Mouse (Mus musculus): ENCODE results near the gene Fxyd2. TPM values are rescaled to one million over a fixed set of nuclear protein-coding genes. Genes with fewer than 3 reads are reported as not detected.

The Fxyd2 gene
- polyA plus RNA-seq, 1 experiment from 2014 or later, result 2.3 TPM

DNA sequence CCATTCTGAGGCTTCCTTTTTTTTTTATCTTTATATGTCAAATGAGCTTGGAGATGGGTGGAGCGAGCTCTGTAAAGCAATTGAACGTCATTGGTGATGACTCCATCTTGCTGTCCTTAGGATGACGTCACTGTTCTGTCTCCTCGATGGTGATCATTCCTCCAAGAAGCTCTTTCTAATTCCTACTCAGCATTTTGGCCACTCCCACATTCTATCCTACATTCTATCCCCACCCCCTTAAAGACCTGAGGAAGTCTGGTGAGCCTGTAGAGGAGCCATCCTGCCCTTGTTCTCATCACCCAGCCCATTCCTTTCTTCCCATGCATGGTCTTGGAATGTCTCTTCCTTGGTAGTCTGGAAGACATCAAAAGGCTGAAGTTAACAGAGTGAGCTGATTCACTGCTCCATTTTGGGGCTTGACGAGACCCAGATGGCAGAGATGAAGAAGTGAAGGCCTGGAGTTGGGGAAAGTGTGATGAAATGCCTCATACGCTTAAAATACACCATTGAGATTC, 24.4 kb upstream of the Fxyd2 start:
- WGBS, result 92% methylated on average over 6 of the region's 6 CpGs
- H3K9me3 ChIP-seq, result no peaks in the 10 kb centered on the region
- H3K4me2 ChIP-seq, result no peak overlapping the region
- peaks cover 26% of the 10 kb centered on the region for H3K4me1 ChIP-seq
- no peak overlapping the region for H3K4me3 ChIP-seq (replicated peaks)
- no peak for ATAC-seq (ENCODE audit: low FRiP score)
- no peaks in the 10 kb centered on the region for H3K27me3 ChIP-seq
- peaks cover 31% of the 10 kb centered on the region for H3K36me3 ChIP-seq (replicated peaks)
- H3K9ac ChIP-seq, result no peak overlapping the region
- no peak overlapping the region for H3K27ac ChIP-seq

DNA sequence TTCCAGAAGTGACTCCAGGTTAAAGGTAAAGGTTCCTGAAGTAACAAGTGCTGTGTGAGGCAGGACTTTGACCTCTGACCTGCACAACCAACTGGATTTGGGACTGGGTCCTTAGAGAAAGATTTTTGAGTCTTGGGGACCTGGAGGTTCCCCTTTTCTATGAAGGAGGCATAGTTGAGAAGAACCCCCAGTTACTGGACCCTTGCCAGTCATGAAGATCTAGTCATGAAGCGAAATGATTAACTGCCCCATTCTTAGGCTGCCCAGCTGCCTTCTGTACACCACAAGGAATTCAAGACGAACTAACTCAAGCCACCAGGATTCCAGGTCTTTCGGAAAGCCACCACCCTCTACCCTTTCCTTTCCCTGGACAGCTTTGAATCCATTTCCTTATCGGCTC, 23.0 kb upstream of the Fxyd2 start:
- Histone ChIP-seq H3K9ac (no peak overlapping the region), H3K4me1 (peaks cover 34% of the 10 kb centered on the region), H3K4me2 (no peak overlapping the region), H3K27ac (no peak overlapping the region), H3K4me3 (replicated peaks) (no peak overlapping the region), H3K9me3 (no peaks in the 10 kb centered on the region), H3K36me3 (replicated peaks) (peaks cover 31% of the 10 kb centered on the region), H3K27me3 (no peaks in the 10 kb centered on the region)
- no peak for ATAC-seq (ENCODE audit: low FRiP score)
- WGBS, result 90% methylated on average over 4 of the region's 4 CpGs

DNA sequence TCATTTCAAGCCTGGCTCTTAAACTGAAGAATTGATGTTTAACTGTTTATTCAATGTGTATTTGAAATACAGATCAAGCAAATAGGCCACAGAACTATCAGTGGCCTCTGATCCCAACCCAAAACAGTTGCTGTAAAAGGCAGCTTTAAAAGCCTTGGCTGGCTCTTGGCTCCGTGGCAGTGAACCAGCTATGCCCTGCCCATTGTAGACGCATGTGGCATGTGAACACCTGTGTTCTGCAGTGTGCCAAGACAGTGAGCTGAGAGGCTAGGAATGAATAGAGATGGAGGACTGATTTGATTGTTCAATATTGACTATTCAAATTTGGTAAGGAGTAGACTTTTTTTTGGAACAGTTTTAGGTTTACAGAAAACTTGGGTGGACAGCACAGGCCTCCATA, 22.6 kb upstream of the Fxyd2 start:
- no peak for ATAC-seq (ENCODE audit: low FRiP score)
- Histone ChIP-seq H3K4me3 (replicated peaks) (no peak overlapping the region), H3K9ac (no peak overlapping the region), H3K36me3 (replicated peaks) (peaks cover 31% of the 10 kb centered on the region), H3K4me2 (no peak overlapping the region), H3K27me3 (no peaks in the 10 kb centered on the region), H3K9me3 (no peaks in the 10 kb centered on the region), H3K4me1 (peaks cover 29% of the 10 kb centered on the region), H3K27ac (no peak overlapping the region)
- WGBS, result 79% methylated on average over 2 of the region's 2 CpGs

DNA sequence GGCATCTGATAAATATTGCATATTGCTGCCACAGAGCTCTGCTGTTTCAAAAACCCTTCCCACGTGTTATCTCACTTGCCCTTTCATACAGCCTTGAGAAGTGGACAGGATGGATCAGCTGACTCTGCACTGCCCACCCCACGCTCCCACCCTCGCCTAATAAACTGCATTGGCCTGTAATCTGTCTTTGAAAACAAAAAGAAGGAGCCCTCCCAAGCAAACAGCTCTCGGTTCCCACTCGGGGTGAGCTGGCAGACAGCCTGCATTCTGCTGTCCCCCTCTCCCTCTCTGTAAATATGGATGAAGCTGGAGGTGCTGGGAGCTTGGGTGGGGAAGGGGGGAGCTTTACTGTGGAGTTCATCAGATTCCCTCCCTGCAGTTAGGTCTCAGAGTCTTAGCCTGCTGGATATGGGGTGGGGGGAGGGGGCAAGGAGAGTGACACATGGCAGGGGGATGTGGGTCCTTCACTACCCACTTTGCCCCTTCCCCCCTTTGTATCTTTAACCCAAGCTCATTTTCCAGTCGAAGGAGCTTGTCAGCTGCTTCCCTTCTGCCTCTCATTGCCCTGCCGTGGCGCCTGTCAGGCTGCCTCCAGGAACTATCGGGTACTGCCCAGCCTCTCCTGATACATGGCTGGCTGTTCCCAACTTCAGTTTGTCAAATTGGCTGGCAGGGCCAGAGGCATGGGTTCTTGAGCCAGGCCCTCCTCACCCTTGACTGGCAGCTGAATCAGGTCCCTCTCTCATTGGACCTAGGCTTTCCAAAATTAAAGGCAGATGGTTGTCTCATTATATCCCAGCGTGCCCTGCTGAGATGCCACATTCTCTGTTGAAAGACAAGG, 18.8 kb upstream of the Fxyd2 start:
- Histone ChIP-seq H3K4me2 (no peak overlapping the region), H3K36me3 (replicated peaks) (peaks cover 22% of the 10 kb centered on the region), H3K4me1 (peaks cover 22% of the 10 kb centered on the region), H3K27me3 (no peaks in the 10 kb centered on the region), H3K4me3 (replicated peaks) (no peak overlapping the region), H3K9ac (no peak overlapping the region), H3K27ac (peak overlapping the region; percentile 68), H3K9me3 (no peaks in the 10 kb centered on the region)
- 50% methylated on average over 10 of the region's 10 CpGs for WGBS
- ATAC-seq (ENCODE audit: low FRiP score), result peak; percentile 57

GRCm38 (mm10) chr9:45382336-45382735, 17.1 kb upstream of the Fxyd2 start:
- H3K4me1 ChIP-seq, result peaks cover 19% of the 10 kb centered on the region

GRCm38 (mm10) chr9:45382834-45383233, 16.6 kb upstream of the Fxyd2 start:
- Histone ChIP-seq H3K4me1 (peaks cover 19% of the 10 kb centered on the region), H3K27me3 (no peaks in the 10 kb centered on the region), H3K27ac (no peak overlapping the region), H3K9ac (no peak overlapping the region), H3K36me3 (replicated peaks) (0 out of 2 replicates have a peak, but pooled peaks cover 7% of the 10 kb centered on the region), H3K4me3 (replicated peaks) (no peak overlapping the region), H3K4me2 (no peak overlapping the region), H3K9me3 (no peaks in the 10 kb centered on the region)
- WGBS, result 72% methylated on average over 5 of the region's 5 CpGs
- no peak for ATAC-seq (ENCODE audit: low FRiP score)

More at GRCm38 (mm10) chr9:45382336-45382735, 17.1 kb upstream of the Fxyd2 start:
- 79% methylated on average over 5 of the region's 5 CpGs for WGBS
- Histone ChIP-seq H3K4me3 (replicated peaks) (no peak overlapping the region), H3K4me2 (no peak overlapping the region), H3K9ac (no peak overlapping the region), H3K36me3 (replicated peaks) (0 out of 2 replicates have a peak, but pooled peaks cover 11% of the 10 kb centered on the region), H3K27ac (no peak overlapping the region), H3K9me3 (no peaks in the 10 kb centered on the region), H3K27me3 (no peaks in the 10 kb centered on the region)
- no peak for ATAC-seq (ENCODE audit: low FRiP score)

DNA sequence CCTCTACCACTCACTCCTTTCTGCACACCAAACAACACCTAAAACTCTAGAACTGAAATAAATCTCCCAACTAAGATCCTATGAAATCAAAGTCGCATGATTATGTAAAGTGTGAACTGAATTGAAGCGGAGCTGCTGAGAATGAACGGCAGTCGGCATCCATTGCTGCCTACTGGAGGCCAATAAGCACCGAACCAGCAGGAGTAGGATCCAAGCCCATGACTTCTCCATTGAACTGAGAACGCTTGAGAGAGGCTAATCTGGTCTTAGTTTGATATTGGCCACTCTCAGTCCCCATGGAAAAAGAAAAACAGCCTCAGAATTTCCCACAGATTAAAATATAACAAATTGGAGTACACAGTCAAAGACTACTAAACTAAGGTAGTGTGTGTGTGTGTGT, 15.6 kb upstream of the Fxyd2 start:
- Histone ChIP-seq H3K9ac (no peak overlapping the region), H3K36me3 (replicated peaks) (0 out of 2 replicates have a peak, but pooled peaks cover 6% of the 10 kb centered on the region), H3K4me3 (replicated peaks) (no peak overlapping the region), H3K4me1 (peaks cover 19% of the 10 kb centered on the region), H3K9me3 (no peaks in the 10 kb centered on the region), H3K27ac (no peak overlapping the region), H3K4me2 (no peak overlapping the region), H3K27me3 (no peaks in the 10 kb centered on the region)
- 92% methylated on average over 6 of the region's 6 CpGs for WGBS
- no peak for ATAC-seq (ENCODE audit: low FRiP score)

- H3K4me1 ChIP-seq, result no peaks in the 10 kb centered on the region
- no peak overlapping the region for H3K9ac ChIP-seq
- no peak overlapping the region for H3K4me3 ChIP-seq (replicated peaks)
- no peaks in the 10 kb centered on the region for H3K9me3 ChIP-seq
- no peak overlapping the region for H3K4me2 ChIP-seq
- ATAC-seq (ENCODE audit: low FRiP score), result no peak
- H3K27ac ChIP-seq, result no peak overlapping the region
- H3K36me3 ChIP-seq (replicated peaks), result peaks cover 11% of the 10 kb centered on the region
- H3K27me3 ChIP-seq, result no peaks in the 10 kb centered on the region
- WGBS, result 89% methylated on average over 5 of the region's 5 CpGs
These were observed 12.8 kb upstream of the Fxyd2 start for GRCm38 (mm10) chr9:45386698-45387097.

- no peaks in the 10 kb centered on the region for H3K9me3 ChIP-seq
- no peaks in the 10 kb centered on the region for H3K4me1 ChIP-seq
- 46% methylated on average over 12 of the region's 12 CpGs for WGBS
- H3K4me2 ChIP-seq, result no peak overlapping the region
- ATAC-seq (ENCODE audit: low FRiP score), result peak; percentile 61
- no peak overlapping the region for H3K27ac ChIP-seq
- no peaks in the 10 kb centered on the region for H3K27me3 ChIP-seq
- peaks cover 29% of the 10 kb centered on the region for H3K36me3 ChIP-seq (replicated peaks)
- H3K9ac ChIP-seq, result no peak overlapping the region
- no peak overlapping the region for H3K4me3 ChIP-seq (replicated peaks)
These were observed 11.0 kb upstream of the Fxyd2 start for GRCm38 (mm10) chr9:45388385-45388994.

- no peak overlapping the region for H3K4me3 ChIP-seq (replicated peaks)
- no peak overlapping the region for H3K27ac ChIP-seq
- no peaks in the 10 kb centered on the region for H3K9me3 ChIP-seq
- H3K27me3 ChIP-seq, result no peaks in the 10 kb centered on the region
- no peak for ATAC-seq (ENCODE audit: low FRiP score)
- peaks cover 34% of the 10 kb centered on the region for H3K36me3 ChIP-seq (replicated peaks)
- H3K4me1 ChIP-seq, result no peaks in the 10 kb centered on the region
- 90% methylated on average over 8 of the region's 8 CpGs for WGBS
- no peak overlapping the region for H3K9ac ChIP-seq
- no peak overlapping the region for H3K4me2 ChIP-seq
These were observed 9.9 kb upstream of the Fxyd2 start for GRCm38 (mm10) chr9:45389596-45389995.

DNA sequence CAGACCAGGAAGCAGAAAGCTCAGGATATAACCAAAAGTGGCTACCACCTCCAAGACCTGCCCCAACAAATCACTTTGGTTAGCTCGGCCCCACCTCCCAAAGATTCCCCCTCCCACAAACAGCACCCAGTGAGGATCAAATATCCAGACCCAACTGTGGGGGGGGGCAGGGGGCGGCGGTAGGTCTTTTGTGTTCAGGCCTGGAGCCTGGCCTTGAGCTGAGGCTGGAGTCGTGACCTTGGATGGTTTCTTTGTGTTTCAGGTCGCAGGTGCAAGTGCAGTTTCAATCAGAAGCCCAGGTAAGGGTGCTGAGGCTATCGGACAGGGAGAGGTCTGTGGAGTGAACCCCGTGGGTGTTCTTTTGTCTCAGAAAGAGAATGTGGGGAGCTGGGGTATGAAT, 8.2 kb upstream of the Fxyd2 start:
- Histone ChIP-seq H3K9me3 (no peaks in the 10 kb centered on the region), H3K9ac (no peak overlapping the region), H3K36me3 (replicated peaks) (peaks cover 47% of the 10 kb centered on the region), H3K27ac (no peak overlapping the region), H3K4me1 (no peaks in the 10 kb centered on the region), H3K27me3 (no peaks in the 10 kb centered on the region), H3K4me3 (replicated peaks) (no peak overlapping the region), H3K4me2 (no peak overlapping the region)
- 79% methylated on average over 7 of the region's 7 CpGs for WGBS
- no peak for ATAC-seq (ENCODE audit: low FRiP score)

- H3K36me3 ChIP-seq (replicated peaks), result peaks cover 47% of the 10 kb centered on the region
- whole genome bisulfite sequencing, result 91% methylated on average over 6 of the region's 6 CpGs
- no peak overlapping the region for H3K4me2 ChIP-seq
These were observed 4.3 kb upstream of the Fxyd2 start for GRCm38 (mm10) chr9:45395218-45395617.

More at GRCm38 (mm10) chr9:45395218-45395617, 4.3 kb upstream of the Fxyd2 start:
- H3K4me1 ChIP-seq, result no peaks in the 10 kb centered on the region
- no peak overlapping the region for H3K9ac ChIP-seq
- H3K27ac ChIP-seq, result no peak overlapping the region
- H3K27me3 ChIP-seq, result no peaks in the 10 kb centered on the region
- no peak overlapping the region for H3K4me3 ChIP-seq (replicated peaks)
- H3K9me3 ChIP-seq, result no peaks in the 10 kb centered on the region
- ATAC-seq (ENCODE audit: low FRiP score), result no peak

Measured in forebrain, embryonic 12.5 days (tissue).